Comparison of ENCODE assay signal across 9 mouse cellular contexts in genomic region chr19:32710288-32710687, GRCm38 (mm10). TPM values are rescaled to one million over a fixed set of nuclear protein-coding genes. Genes with fewer than 3 reads are reported as not detected.
DNase-seq lines count a peak whose midpoint lies in the region; ATAC-seq and TF ChIP-seq lines count a peak whose summit lies in the region.
"Had no signal": no experiment of that assay in that cellular context is flagged by ENCODE, and none has a peak within 500 bp of the region (broad histone marks: within the 10 kb centered on the region; RNA-seq: fewer than 3 reads in every experiment).

No protein-coding gene starts in this region.

- TF ChIP-seq CTCF in heart, adult 2 months (IDR thresholded peaks at IDR 0.05), result peak; percentile 66

- H3K9ac ChIP-seq in heart, adult 2 months (ENCODE audit: low read depth, low read length), result no peak overlapping the region
- H3K9ac ChIP-seq in midbrain, embryonic 13.5 days (replicated peaks), result no peak overlapping the region

- H3K27me3 ChIP-seq in heart, adult 2 months (ENCODE audit: control insufficient read depth, insufficient read depth, low read length), result no peaks in the 10 kb centered on the region
- H3K27me3 ChIP-seq in midbrain, embryonic 13.5 days, result no peaks in the 10 kb centered on the region
- H3K27me3 ChIP-seq in midbrain, embryonic 10.5 days (ENCODE audit: low read depth, poor library complexity, severe bottlenecking), result no peaks in the 10 kb centered on the region

- no peak for TF ChIP-seq POLR2A in heart, adult 2 months (IDR thresholded peaks at IDR 0.05; ENCODE audit: insufficient read depth, low read depth, low read length)

- DNase-seq in heart, adult 2 months, result no peak
- no peak for DNase-seq in heart, postnatal 25 days (ENCODE audit: low spot score)
- no peak for DNase-seq in midbrain, embryonic 10.5 days (ENCODE audit: low spot score)
- DNase-seq in embryo, embryonic 10.5 days (ENCODE audit: low spot score), result peak; percentile 54
- DNase-seq in spleen, postnatal 14 days (ENCODE audit: low spot score in 2 of 2), result no peak
- no peak for DNase-seq in testis, postnatal 14 days (ENCODE audit: low spot score)
- DNase-seq: kidney, adult 8-10 months had no signal

- no peak for TF ChIP-seq EP300 in heart, adult 2 months (IDR thresholded peaks at IDR 0.05; ENCODE audit: insufficient read depth, low read depth, low read length)

- WGBS in heart, adult 2 months, result 49% methylated on average over 3 of the region's 3 CpGs
- 66% methylated on average over 3 of the region's 3 CpGs for WGBS in midbrain, embryonic 13.5 days
- WGBS in midbrain, embryonic 10.5 days, result 79% methylated on average over 3 of the region's 3 CpGs

- no peaks in the 10 kb centered on the region for H3K9me3 ChIP-seq in midbrain, embryonic 13.5 days
- no peaks in the 10 kb centered on the region for H3K9me3 ChIP-seq in midbrain, embryonic 10.5 days (replicated peaks)

- H3K4me3 ChIP-seq in heart, adult 2 months, result no peak overlapping the region
- H3K4me3 ChIP-seq in midbrain, embryonic 13.5 days (replicated peaks), result no peak overlapping the region
- H3K4me3 ChIP-seq in midbrain, embryonic 10.5 days, result no peak overlapping the region

- peaks cover 4% of the 10 kb centered on the region for H3K4me1 ChIP-seq in heart, adult 2 months (ENCODE audit: control insufficient read depth, insufficient read depth, low read length)
- H3K4me1 ChIP-seq in midbrain, embryonic 13.5 days (replicated peaks), result peaks cover 24% of the 10 kb centered on the region
- peaks cover 32% of the 10 kb centered on the region for H3K4me1 ChIP-seq in midbrain, embryonic 10.5 days

- peaks cover 2% of the 10 kb centered on the region; the same call in 1 of the 2 replicates for H3K36me3 ChIP-seq in heart, adult 2 months (ENCODE audit: control insufficient read depth, insufficient read depth, low read length)
- H3K36me3 ChIP-seq in midbrain, embryonic 13.5 days, result peaks cover 11% of the 10 kb centered on the region
- peaks cover 25% of the 10 kb centered on the region for H3K36me3 ChIP-seq in midbrain, embryonic 10.5 days

- intact Hi-C loops in heart, adult 2 months (cut with DNase I), result no loop called here
- intact Hi-C loops in heart, postnatal 25 days (cut with DNase I), result no loop called here

- no peaks in the 10 kb centered on the region for H3K79me2 ChIP-seq in heart, adult 2 months (replicated peaks; ENCODE audit: control insufficient read depth, insufficient read depth, low read length)

- ATAC-seq in midbrain, embryonic 13.5 days, result no peak
- ATAC-seq in neutrophil, adult 5-6 weeks (ENCODE audit: extremely low read depth, insufficient number of reproducible peaks, low FRiP score, poor library complexity, severe bottlenecking), result peak; percentile 23; the same call in 1 of the 2 replicates

- no peak overlapping the region for H3K27ac ChIP-seq in heart, adult 2 months
- no peak overlapping the region for H3K27ac ChIP-seq in midbrain, embryonic 13.5 days
- H3K27ac ChIP-seq in midbrain, embryonic 10.5 days (replicated peaks), result no peak overlapping the region

- peak overlapping the region; percentile 77; the same call in 1 of the 2 replicates for H3K4me2 ChIP-seq in midbrain, embryonic 13.5 days (replicated peaks)

RNA-seq across cellular contexts. Expression of gene Atad1, which starts 29.3 kb away (rescaled TPM):
- 100 to 1,000 TPM in 1 of 2 experiments, 10 to 100 TPM in 1; 82.1 to 104 TPM for total RNA-seq in heart, adult 2 months (2021)
- polyA plus RNA-seq in heart, adult 2 months (2012; rRNA removed), result 25.2 and 52.9 TPM in 2 replicates
- total RNA-seq in heart, postnatal 25 days (2021), result 10 to 100 TPM; 78.6 to 79.4 TPM
- 115 and 133 TPM in 2 replicates for polyA plus RNA-seq in midbrain, embryonic 13.5 days (2015; fragmentation: Nextera tagmentation; extraction: Ambion mirVana)
- polyA plus RNA-seq in midbrain, embryonic 10.5 days (2016; fragmentation: Nextera tagmentation; extraction: Ambion mirVana), result 78.0 and 84.4 TPM in 2 replicates
- total RNA-seq in neutrophil, adult 5-6 weeks (2017), result 49.7 and 50.3 TPM in 2 replicates

RNA-seq across cellular contexts. Expression of gene Pten, which starts 47.0 kb away (rescaled TPM):
- total RNA-seq in heart, adult 2 months (2021), result 10 to 100 TPM; 59.7 to 67.9 TPM
- 9.6 and 17.5 TPM in 2 replicates for polyA plus RNA-seq in heart, adult 2 months (2012; rRNA removed)
- total RNA-seq in heart, postnatal 25 days (2021), result 10 to 100 TPM; 56.9 to 65.6 TPM
- 11.1 and 11.7 TPM in 2 replicates for polyA plus RNA-seq in midbrain, embryonic 13.5 days (2015; fragmentation: Nextera tagmentation; extraction: Ambion mirVana)
- 6.8 and 7.6 TPM in 2 replicates for polyA plus RNA-seq in midbrain, embryonic 10.5 days (2016; fragmentation: Nextera tagmentation; extraction: Ambion mirVana)
- total RNA-seq in neutrophil, adult 5-6 weeks (2017), result 335 and 338 TPM in 2 replicates
